Mouse (Mus musculus): ENCODE measurements around the gene Gm2431. TPM values are rescaled to one million over a fixed set of nuclear protein-coding genes. Genes with fewer than 3 reads are reported as not detected.

The Gm2431 gene
- not detected for polyA plus RNA-seq (2015; fragmentation: Illumina TruSeq; extraction: RNeasy Lipid Tissue Mini Kit (QIAGEN cat#74804); ENCODE audit: insufficient read depth, low read depth, low replicate concordance)

GRCm38 (mm10) chr7:142258254-142258653, at the start of gene Gm2431:
Gm2431 (minus strand) TSS chr7:142258354.

GRCm38 (mm10) chr7:142303249-142303648, 45.1 kb upstream of the Gm2431 start, which contains the start of gene Krtap5-4:
Krtap5-4 (plus strand) TSS chr7:142303549.

GRCm38 (mm10) chr7:142297018-142297417, 38.9 kb upstream of the Gm2431 start, which contains the start of gene Krtap5-1:
Krtap5-1 (minus strand) TSS chr7:142297118.

GRCm38 (mm10) chr7:142274263-142274662, 16.1 kb upstream of the Gm2431 start, which contains the start of gene Gm4559:
Gm4559 (minus strand) TSS chr7:142274363.

GRCm38 (mm10) chr7:142240978-142241377, 17.2 kb downstream of the Gm2431 start, which contains the start of gene Gm40460:
Gm40460 (minus strand) TSS chr7:142241078.

GRCm38 (mm10) chr7:142229871-142230270, 28.3 kb downstream of the Gm2431 start, which contains the start of gene Krtap5-5:
Krtap5-5 (minus strand) TSS chr7:142229971.

GRCm38 (mm10) chr7:142211559-142211958, 46.6 kb downstream of the Gm2431 start, which contains the start of gene Gm7579:
Gm7579 (plus strand) TSS chr7:142211859.

Other genes starting within 250 kb of the Gm2431 start
- 23.7 TPM for gene Mob2, start 197.3 kb downstream of the Gm2431 start, polyA plus RNA-seq (2015; fragmentation: Illumina TruSeq; extraction: RNeasy Lipid Tissue Mini Kit (QIAGEN cat#74804); ENCODE audit: insufficient read depth, low read depth, low replicate concordance)
- 2.1 TPM for gene Dusp8, start 162.5 kb downstream of the Gm2431 start, polyA plus RNA-seq (2015; fragmentation: Illumina TruSeq; extraction: RNeasy Lipid Tissue Mini Kit (QIAGEN cat#74804); ENCODE audit: insufficient read depth, low read depth, low replicate concordance)
- not detected for gene Gm45618, start 137.6 kb downstream of the Gm2431 start, polyA plus RNA-seq (2015; fragmentation: Illumina TruSeq; extraction: RNeasy Lipid Tissue Mini Kit (QIAGEN cat#74804); ENCODE audit: insufficient read depth, low read depth, low replicate concordance)
- not detected for gene Gm39115, start 122.3 kb downstream of the Gm2431 start, polyA plus RNA-seq (2015; fragmentation: Illumina TruSeq; extraction: RNeasy Lipid Tissue Mini Kit (QIAGEN cat#74804); ENCODE audit: insufficient read depth, low read depth, low replicate concordance)
- not detected for gene Gm45337, start 113.7 kb downstream of the Gm2431 start, polyA plus RNA-seq (2015; fragmentation: Illumina TruSeq; extraction: RNeasy Lipid Tissue Mini Kit (QIAGEN cat#74804); ENCODE audit: insufficient read depth, low read depth, low replicate concordance)
- not detected for gene Gm29735, start 101.2 kb downstream of the Gm2431 start, polyA plus RNA-seq (2015; fragmentation: Illumina TruSeq; extraction: RNeasy Lipid Tissue Mini Kit (QIAGEN cat#74804); ENCODE audit: insufficient read depth, low read depth, low replicate concordance)
- gene Gm4553, start 92.6 kb downstream of the Gm2431 start, polyA plus RNA-seq (2015; fragmentation: Illumina TruSeq; extraction: RNeasy Lipid Tissue Mini Kit (QIAGEN cat#74804); ENCODE audit: insufficient read depth, low read depth, low replicate concordance), result not detected
- not detected for gene Krtap5-2, start 82.3 kb downstream of the Gm2431 start, polyA plus RNA-seq (2015; fragmentation: Illumina TruSeq; extraction: RNeasy Lipid Tissue Mini Kit (QIAGEN cat#74804); ENCODE audit: insufficient read depth, low read depth, low replicate concordance)
- not detected for gene Gm10153, start 68.0 kb downstream of the Gm2431 start, polyA plus RNA-seq (2015; fragmentation: Illumina TruSeq; extraction: RNeasy Lipid Tissue Mini Kit (QIAGEN cat#74804); ENCODE audit: insufficient read depth, low read depth, low replicate concordance)
- not detected for gene Krtap5-3, start 57.0 kb downstream of the Gm2431 start, polyA plus RNA-seq (2015; fragmentation: Illumina TruSeq; extraction: RNeasy Lipid Tissue Mini Kit (QIAGEN cat#74804); ENCODE audit: insufficient read depth, low read depth, low replicate concordance)
- gene Gm7579, start 46.5 kb downstream of the Gm2431 start, polyA plus RNA-seq (2015; fragmentation: Illumina TruSeq; extraction: RNeasy Lipid Tissue Mini Kit (QIAGEN cat#74804); ENCODE audit: insufficient read depth, low read depth, low replicate concordance), result not detected
- gene Krtap5-5, start 28.4 kb downstream of the Gm2431 start, polyA plus RNA-seq (2015; fragmentation: Illumina TruSeq; extraction: RNeasy Lipid Tissue Mini Kit (QIAGEN cat#74804); ENCODE audit: insufficient read depth, low read depth, low replicate concordance), result not detected
- gene Gm40460, start 17.3 kb downstream of the Gm2431 start, polyA plus RNA-seq (2015; fragmentation: Illumina TruSeq; extraction: RNeasy Lipid Tissue Mini Kit (QIAGEN cat#74804); ENCODE audit: insufficient read depth, low read depth, low replicate concordance), result not detected
- not detected for gene Gm4559, start 16.0 kb upstream of the Gm2431 start, polyA plus RNA-seq (2015; fragmentation: Illumina TruSeq; extraction: RNeasy Lipid Tissue Mini Kit (QIAGEN cat#74804); ENCODE audit: insufficient read depth, low read depth, low replicate concordance)
- gene Krtap5-1, start 38.8 kb upstream of the Gm2431 start, polyA plus RNA-seq (2015; fragmentation: Illumina TruSeq; extraction: RNeasy Lipid Tissue Mini Kit (QIAGEN cat#74804); ENCODE audit: insufficient read depth, low read depth, low replicate concordance), result not detected
- not detected for gene Krtap5-4, start 45.2 kb upstream of the Gm2431 start, polyA plus RNA-seq (2015; fragmentation: Illumina TruSeq; extraction: RNeasy Lipid Tissue Mini Kit (QIAGEN cat#74804); ENCODE audit: insufficient read depth, low read depth, low replicate concordance)
- gene Ifitm10, start 115.4 kb upstream of the Gm2431 start, polyA plus RNA-seq (2015; fragmentation: Illumina TruSeq; extraction: RNeasy Lipid Tissue Mini Kit (QIAGEN cat#74804); ENCODE audit: insufficient read depth, low read depth, low replicate concordance), result not detected
- gene Gm49369, start 124.3 kb upstream of the Gm2431 start, polyA plus RNA-seq (2015; fragmentation: Illumina TruSeq; extraction: RNeasy Lipid Tissue Mini Kit (QIAGEN cat#74804); ENCODE audit: insufficient read depth, low read depth, low replicate concordance), result not detected
- gene Ctsd, start 129.7 kb upstream of the Gm2431 start, polyA plus RNA-seq (2015; fragmentation: Illumina TruSeq; extraction: RNeasy Lipid Tissue Mini Kit (QIAGEN cat#74804); ENCODE audit: insufficient read depth, low read depth, low replicate concordance), result 108 TPM
- gene Syt8, start 176.5 kb upstream of the Gm2431 start, polyA plus RNA-seq (2015; fragmentation: Illumina TruSeq; extraction: RNeasy Lipid Tissue Mini Kit (QIAGEN cat#74804); ENCODE audit: insufficient read depth, low read depth, low replicate concordance), result not detected
- gene Tnni2, start 183.5 kb upstream of the Gm2431 start, polyA plus RNA-seq (2015; fragmentation: Illumina TruSeq; extraction: RNeasy Lipid Tissue Mini Kit (QIAGEN cat#74804); ENCODE audit: insufficient read depth, low read depth, low replicate concordance), result not detected
- 26.2 TPM for gene Lsp1, start 202.5 kb upstream of the Gm2431 start, polyA plus RNA-seq (2015; fragmentation: Illumina TruSeq; extraction: RNeasy Lipid Tissue Mini Kit (QIAGEN cat#74804); ENCODE audit: insufficient read depth, low read depth, low replicate concordance)
- gene Tnnt3, start 240.5 kb upstream of the Gm2431 start, polyA plus RNA-seq (2015; fragmentation: Illumina TruSeq; extraction: RNeasy Lipid Tissue Mini Kit (QIAGEN cat#74804); ENCODE audit: insufficient read depth, low read depth, low replicate concordance), result not detected